Mouse (Mus musculus) CH12F3 (cell line): Measurements from ENCODE around the gene Alk.

Experiments used
- in situ Hi-C: fragments of 300-500 bp; cut with MboI; formaldehyde crosslinking; loops from 2 replicates; pipeline ENCODE4 v1.14.3; 2020; ENCODE audit warnings: low sequenced_read_pairs

Gene Alk

DNA sequence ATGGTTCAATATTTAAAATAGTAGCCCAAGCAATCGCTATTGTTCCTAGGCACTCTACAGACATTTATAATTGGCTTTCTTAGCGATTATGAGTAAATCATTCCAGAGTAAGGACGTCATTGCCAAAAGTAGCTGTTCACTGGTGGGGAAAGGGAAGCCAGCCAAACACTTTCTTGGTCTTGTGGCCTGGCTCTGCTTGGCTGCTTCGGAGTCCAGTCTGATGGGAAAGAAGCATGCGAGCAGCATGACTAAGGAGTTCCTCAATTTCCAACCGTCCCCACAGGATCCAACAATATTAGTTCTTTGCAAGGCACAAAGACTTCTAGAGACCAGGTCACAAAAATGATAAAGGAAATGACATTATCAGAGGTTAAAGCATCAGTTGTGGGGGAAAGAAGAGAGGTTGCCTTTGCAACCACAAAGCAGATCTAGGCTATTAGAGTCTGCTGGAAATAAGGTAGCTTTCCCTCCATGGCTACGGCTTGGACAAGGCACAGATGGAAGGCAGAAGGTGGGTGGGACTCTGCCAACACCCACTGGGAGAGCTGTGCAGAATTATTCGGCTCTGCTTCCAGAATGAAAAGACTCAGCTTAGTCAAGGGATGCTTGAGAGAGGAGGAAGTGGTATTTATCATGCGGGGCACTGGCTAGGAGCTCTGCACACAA, 561.3 kb downstream of the Alk start:
- in situ Hi-C loops, result no loop called here

DNA sequence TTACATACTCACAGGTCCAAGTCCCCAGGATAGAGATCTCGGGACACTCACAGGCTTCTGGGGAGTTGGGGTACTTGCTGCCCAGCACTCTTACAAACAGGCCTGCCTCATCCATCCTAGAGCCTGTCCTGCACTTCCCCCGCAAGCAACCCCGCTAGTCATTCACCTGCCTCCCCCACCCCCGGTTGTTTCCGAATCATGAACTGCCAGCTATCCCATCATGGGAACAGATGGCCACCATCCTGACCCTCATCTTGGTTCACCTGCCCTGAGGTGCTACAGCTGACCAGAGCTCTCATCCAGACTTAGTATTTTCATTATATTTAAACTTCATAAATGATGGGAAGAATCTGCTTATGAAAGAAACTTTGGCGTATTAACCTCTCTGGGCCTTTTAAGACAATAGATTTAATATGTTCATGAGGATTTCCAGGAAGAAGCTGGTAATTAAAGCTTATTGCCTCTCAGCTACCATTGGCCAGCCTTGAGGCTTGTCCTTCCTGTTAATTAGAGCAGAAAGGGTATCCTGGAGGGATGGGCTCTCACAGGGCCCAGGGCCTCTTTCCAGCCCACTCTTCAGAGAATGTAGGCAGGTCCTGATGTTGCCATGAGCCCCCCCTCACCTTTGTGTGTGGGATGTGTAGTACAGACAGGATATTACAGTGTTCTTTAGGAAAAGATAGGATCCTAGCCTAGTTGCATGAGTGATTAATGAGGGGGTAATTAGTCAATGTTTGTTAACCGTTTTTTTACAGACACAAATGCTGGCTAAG, 565.1 kb downstream of the Alk start:
- in situ Hi-C loops, result no loop called here

DNA sequence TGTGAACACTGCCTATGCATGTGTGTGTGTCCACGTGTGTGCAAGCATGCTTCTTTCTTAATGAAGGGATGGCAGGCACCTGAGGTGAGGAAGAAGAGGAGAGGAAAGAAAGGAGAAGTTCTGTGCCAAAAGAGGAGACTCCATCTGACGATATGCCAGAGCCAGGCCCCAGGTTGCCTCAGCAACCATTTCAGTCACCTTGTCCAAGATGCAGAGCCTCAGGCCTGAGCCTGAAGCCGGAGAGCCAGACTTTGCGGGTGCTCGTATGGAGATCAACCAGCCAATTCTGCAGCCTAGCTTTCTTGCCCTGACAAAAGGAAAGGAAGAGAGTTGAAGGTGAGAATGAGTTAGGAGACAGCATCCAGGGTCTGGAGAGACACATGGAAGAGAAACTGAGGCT, 566.1 kb downstream of the Alk start:
- in situ Hi-C loops, result no loop called here

DNA sequence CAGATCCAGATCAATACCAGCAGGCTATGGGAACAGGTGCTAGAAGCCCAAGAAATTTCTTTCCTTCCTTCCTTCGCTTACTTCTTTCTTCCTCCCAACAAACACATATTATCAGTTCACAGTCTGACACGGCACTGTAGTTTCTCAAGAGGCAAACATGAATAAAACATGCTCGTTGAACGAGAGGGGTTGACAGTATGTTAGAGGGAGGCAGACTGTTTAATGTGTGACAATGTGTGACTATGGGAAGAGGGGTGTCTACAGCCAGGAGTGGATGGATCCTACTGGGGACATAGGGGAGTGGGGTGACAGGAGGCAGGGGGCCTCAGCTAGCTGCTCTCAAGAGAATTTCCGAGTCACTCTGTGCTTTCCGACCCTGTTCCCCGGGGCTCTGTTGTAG, 573.8 kb downstream of the Alk start:
- in situ Hi-C loops, result no loop called here

DNA sequence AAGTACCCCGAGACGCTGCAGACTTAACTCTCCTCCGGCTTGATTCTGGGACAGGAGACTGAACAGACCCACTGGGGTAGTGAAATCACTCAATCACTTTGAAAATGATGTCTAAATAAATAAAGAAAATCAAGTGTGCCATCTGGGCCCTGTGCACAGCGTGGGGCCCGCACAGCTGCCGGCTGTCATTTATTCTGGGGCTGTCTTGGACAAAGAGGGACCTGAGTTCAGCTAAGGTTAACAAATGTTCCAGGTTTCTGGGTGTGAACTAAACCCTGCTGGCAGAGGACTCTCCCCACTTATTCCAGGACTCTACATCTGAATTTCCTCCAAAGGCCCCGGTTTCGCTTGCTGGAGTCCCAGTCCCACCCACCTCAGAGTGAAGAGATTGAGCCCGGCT, 581.1 kb downstream of the Alk start:
- in situ Hi-C loops, result no loop called here

DNA sequence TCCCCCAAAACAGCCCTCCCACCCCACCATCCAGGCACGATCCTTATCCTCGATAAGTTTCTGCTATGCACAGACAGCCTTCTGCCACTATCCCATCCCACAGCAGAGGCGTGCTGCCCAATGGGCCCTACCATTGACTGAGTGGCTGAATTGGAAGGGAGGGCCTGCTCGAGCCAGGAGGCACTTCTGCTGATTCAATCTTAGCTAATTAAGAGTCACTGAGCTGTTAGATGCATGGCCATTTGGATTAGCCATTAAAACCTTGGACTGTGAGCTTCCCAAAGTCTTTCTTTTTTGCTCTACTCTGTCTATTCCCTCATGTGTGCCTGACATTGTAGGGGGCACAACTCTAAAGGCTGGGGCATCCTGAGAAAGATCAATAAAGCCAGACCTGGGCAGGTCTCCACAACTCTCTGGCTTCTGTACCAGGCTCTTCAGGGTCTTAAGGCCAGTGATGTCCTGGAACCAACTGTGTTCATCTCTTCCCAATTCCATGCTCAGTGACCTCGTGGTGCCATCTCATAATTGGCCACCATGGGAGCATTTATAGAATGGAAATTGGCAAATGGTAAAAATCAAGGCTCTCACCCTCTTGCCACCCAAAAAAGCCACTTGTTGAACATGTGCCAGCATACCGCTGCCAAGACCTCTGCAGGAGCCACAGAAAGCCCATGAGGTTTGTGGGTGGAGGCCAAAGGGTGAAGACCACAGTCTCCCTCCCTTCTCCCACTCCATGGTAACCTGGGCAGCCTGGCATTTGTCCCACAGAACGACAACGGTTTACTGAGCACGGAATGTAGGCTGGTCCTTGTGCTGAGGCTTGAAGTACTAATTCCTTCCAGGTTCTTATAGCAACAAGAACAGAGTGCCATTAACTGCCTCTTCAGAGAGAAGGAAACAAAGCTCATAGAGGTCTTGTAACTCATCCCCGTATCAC, 582.4 kb downstream of the Alk start:
- in situ Hi-C loops, result no loop called here

DNA sequence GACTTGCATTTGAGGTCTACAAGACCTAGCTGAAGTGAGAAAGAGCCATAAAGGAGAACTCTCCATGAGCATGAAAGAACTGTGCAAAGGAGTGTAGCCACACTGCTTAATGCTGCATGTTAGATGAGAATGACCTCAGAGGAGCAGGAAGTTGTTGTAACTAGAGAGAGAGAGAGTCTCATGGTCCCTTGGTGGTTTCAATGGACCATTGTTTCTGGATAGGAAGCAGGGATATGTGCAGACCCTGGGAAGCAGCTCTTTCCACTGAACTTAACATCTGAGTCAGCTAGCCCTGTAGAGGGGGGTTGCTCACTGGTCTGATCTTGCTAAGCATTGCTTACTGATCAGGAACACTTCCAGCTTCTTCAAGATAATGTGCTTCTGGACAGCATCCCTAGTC, 587.1 kb downstream of the Alk start:
- in situ Hi-C loops, result no loop called here

DNA sequence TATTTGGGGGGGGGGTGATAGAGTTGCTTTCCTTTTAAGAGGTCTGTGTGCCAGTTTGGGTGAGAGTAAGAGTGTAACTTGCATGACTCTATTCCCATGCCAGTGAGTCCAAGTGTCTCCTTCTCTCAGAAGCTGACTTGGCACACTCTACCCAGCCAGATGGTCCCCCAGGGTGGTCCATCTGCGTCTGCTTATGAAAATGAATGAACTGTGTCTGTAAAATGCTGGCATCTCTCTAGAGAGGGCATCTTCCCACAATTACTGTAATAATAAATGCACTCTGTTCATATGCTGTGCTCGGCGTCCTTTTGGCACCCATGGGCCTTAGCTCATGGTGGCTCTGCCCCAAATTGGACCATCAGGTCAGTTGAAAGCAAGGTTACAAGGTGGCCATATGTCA, 589.2 kb downstream of the Alk start:
- in situ Hi-C loops, result no loop called here

DNA sequence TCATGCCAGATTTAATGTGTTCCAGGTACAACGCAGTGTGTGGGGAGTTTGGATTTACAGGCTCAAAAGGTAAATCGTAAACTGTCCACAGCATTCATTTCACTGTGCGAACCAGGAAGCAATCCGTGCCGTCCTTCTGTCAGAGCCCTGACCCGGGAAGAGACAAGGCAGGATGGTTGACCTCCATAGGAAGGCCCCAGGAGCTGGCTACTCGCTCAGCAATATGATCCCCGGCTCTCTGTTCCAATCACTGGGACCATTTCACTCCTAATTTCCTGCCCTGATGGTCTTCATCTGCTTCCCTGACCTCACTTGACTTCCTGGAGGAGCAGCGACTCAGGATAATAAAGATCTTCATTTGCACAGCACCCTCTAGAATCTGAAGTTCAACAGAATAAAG, 591.7 kb downstream of the Alk start:
- in situ Hi-C loops, result no loop called here

DNA sequence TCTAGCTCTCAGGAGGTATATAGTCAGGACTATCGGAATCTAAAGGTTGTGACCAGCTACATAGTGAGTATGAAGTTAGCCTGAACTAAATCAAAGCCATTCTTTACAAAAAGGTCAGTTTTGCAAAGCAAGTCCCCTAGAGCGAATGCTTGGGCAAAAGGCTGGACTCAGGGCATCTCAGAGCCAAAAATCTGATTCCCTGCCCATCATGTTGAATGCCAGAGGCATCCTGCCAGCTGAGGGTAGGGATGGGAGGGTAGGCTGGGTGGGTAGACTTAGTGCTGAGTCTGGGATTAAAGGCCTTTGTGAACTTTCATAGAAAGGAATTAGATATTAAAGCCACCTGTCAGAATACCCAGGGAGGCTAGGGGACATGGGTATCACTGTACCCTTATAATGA, 594.6 kb downstream of the Alk start:
- in situ Hi-C loops, result no loop called here

DNA sequence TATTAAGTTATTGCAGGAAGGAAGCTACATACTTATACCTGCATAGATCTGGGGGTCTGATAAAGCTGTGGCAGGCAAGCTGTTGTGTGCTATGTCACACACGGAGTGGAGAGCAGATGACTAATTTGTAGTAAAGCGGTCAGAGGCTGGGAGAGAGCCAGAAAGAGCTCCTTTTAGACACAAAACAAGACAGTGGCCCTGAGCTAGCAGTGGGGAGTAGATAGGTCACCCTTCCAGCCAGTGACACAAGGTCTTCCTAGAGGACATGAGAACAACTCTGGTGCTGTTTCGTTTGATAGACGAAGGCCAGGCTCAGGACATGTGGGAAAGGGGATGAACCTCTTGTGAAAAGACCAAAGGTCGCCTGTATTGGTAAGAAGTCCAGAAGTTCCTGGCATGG, 596.0 kb downstream of the Alk start:
- in situ Hi-C loops, result no loop called here

DNA sequence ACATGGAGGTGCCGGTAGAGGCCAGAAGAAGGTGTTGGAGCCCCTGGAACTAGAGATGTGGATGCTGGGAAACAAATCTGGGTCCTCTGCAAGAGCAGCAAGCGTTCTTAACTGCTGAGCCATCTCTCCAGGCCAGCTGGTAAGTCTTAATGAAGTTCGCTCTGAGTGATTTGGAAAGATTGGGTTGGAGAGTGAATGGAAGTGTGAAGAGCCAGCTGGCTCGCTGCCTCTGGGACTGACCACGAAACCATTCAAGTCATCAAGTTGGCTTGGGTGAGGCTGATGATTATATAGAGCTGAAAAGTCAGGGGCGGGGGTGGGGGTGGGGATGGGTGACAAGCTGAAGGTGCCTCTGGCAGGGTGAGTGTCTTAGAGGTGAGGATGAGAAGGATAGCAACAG, 599.1 kb downstream of the Alk start:
- in situ Hi-C loops, result no loop called here

DNA sequence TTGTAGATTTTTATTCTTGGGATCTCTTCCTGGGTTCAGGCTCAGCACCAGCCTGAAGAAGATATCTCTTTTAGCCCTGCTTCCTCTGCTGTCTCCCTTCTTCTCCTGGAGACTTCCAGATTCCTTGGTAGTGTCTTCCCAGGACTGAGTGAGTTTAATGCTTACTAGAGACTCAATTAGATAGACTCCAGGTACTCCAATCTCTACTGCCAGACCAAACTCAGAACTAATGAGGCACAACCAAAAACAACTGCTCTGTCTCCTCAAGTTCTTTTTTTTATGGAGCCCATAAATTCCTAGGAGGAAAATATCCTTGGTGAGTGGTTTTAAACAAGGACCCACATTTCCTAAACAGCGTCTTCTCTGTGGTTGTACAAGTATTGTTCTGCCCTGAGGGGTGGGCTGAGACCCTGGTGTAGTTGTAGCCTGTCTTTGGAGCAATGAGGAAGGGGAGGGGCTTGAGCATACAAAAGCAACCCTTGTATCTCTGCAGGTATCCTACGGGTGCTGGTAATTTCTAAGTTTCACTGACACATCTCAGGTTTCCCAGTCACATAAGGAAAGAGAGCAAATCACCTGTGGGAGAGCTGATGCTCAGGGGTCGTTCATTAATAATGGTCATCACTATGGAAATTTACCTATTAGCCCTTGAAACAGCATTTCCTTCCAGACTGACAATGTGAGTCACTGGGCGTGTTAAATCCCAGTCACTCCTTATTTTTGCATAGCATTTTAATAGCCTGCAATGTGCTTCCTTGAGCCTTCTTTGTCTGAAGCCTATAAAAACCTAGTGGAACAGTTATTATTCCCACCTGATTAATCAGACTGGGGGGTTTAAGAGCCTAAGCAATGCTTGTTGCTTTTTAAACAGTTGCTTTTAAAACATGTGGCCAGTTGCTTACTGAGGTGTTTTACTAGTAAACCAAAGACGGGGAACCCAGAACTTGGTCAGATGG, 604.6 kb downstream of the Alk start:
- in situ Hi-C loops, result no loop called here

DNA sequence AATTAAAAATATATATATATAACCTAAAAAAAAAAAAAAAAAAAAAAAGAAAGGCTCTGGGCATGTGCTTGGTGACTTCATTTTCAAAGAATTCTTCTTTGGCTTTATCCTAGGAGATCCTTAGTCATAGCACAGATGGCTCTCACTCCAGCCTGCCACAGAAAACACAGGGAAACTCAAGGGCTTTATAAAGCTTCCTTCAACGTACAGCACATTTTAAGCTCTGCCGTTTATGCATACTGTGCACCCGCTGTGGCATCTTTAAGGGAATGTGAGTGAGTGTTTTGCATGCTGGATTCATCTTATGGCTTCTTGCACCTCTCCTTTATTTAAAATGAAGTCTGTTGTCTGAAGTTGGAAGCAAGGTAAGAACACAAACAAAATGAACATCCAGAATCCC, 606.7 kb downstream of the Alk start:
- in situ Hi-C loops, result no loop called here

DNA sequence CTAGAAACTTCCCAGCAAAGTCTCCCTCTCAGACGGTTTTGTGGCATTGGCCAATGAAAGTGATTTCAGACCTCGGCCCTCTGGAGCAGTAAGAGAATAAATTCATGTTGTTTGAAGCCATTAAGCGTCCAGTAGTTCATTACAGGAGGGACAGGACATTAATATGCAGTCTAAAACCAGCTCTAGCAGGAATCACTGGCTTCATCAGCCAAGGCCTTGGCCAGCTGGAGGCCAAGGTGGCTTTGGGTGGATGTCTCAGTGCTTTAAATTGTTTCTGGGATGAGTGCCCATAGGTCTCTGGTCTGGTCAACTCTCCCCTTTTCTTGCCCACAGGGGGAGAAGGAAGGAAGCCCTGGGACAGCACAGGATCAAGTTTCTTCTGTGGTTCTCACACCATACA, 608.9 kb downstream of the Alk start:
- in situ Hi-C loops, result no loop called here

DNA sequence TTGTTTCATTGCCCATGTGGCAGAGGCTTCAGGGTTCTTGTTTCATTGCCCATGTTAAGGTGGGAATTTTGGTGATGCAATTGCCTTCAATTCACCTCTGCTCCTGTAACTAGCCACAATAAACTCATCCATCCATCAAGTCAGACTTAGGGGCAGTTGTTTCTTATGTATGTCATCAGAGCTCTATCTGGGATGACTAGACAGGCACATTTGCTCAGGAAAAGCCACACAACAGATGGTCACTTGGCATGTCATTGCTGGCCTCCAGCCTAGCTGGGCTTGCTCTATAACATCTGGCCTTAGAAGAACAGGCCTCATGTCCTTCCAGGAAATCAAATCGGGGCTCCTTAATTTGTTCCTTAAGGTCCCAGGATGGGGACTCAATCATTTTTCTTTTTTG, 610.3 kb downstream of the Alk start:
- in situ Hi-C loops, result no loop called here

DNA sequence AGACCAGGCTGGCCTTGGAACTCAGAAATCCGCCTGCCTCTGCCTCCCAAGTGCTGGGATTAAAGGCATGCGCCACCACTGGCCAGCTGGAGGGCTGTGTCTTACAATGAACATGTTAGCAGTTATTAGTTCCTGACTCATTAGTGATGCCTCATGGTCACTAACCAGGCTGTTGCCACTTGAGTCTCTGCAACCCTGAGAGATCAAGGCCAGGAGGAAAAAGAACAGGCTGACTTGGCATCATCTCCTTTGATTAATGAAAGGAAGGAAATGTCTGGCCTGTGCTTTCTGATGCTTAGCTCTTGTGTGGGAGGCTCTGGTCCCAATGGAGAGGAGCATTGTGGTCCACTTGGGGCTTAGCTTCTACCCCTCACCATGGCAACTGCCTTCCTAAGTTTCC, 611.4 kb downstream of the Alk start:
- in situ Hi-C loops, result no loop called here

DNA sequence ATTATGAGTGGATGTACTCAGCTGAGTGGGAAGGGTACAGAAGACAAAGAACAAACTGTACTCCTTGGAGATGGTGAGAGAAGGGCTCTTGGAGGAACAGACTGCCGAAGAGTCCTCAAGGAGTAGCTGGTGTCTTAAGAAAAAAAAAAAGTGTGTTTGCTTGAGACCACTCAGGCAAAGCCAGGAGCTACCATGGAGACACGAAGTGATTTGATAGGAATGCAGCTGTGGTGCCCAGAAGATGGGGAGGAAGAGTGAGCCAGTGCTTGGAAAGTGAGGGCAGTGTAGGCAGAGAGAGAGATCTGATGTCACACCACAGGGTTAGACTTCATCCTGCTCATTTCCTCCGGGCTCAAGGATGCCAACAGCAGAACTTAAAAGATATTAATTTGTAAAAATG, 613.2 kb downstream of the Alk start:
- in situ Hi-C loops, result no loop called here

DNA sequence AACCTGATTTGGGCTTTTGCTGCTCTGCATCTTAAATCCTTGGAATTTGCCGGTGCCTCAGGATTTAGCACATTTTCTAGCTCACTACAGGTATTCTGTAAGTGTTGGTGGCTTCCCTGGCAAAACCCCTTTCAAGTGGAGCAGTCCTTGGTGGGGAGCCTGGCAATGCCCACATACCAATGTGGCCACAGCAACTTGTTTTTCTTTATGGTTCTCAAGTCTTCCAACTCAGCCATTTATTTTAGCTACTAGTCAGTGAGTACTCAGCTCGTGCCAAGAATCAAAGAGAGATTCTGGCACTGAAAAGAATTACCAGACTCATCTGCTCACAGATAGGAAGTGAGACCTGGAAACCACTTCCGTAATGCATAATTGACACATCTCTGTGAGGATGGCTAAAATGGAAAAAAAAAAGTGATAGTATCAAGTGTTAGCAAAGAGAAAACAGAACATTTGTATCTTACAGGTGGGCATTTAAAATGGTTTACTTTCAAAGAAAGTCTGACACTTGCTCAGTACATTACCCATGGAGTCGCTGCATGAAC, 614.2 kb downstream of the Alk start:
- in situ Hi-C loops, result no loop called here
